Comparison of ENCODE assay signal across 9 mouse cellular contexts in the genomic region with DNA sequence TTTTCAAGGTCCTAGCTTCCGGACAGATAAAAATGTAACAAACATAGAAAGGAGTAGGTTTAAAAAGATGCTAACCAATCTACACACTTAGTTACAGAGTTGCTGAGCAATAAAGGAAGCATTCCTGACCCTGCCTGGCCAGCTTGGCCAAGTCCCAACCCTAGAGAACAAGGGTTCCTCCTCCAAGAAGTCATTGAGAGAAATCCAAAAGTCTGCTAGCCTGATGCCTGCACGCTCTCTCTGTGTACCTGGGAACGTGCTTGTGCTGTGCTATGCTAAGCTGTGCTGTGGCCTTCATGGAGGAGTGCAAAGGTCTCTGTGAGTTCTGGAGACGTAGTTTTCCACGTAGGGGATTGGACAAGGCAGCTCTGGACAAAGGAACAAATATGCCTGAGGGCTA. TPM values are rescaled to one million over a fixed set of nuclear protein-coding genes. Genes with fewer than 3 reads are reported as not detected.
DNase-seq lines count a peak whose midpoint lies in the region; ATAC-seq lines count a peak whose summit lies in the region.
"Had no signal": no experiment of that assay in that cellular context is flagged by ENCODE, and none has a peak within 500 bp of the region (broad histone marks: within the 10 kb centered on the region; RNA-seq: fewer than 3 reads in every experiment).

No protein-coding gene starts in this region.

- no peak overlapping the region for H3K4me2 ChIP-seq in hindbrain, embryonic 11.5 days (replicated peaks; ENCODE audit: low read depth, low read length)
- no peak overlapping the region for H3K4me2 ChIP-seq in hindbrain, embryonic 14.5 days (replicated peaks)
- H3K4me2 ChIP-seq in neural tube, embryonic 13.5 days = no peak overlapping the region
- H3K4me2 ChIP-seq in embryonic facial prominence, embryonic 13.5 days = no peak overlapping the region
- H3K4me2 ChIP-seq: heart, embryonic 15.5 days; limb, embryonic 13.5 days had no signal

- no peaks in the 10 kb centered on the region for H3K36me3 ChIP-seq in hindbrain, embryonic 11.5 days (ENCODE audit: control insufficient read depth, insufficient read depth, low read length)
- no peaks in the 10 kb centered on the region for H3K36me3 ChIP-seq in hindbrain, embryonic 14.5 days (replicated peaks; ENCODE audit: control insufficient read depth, insufficient read depth)
- H3K36me3 ChIP-seq in neural tube, embryonic 13.5 days = no peaks in the 10 kb centered on the region
- H3K36me3 ChIP-seq in embryonic facial prominence, embryonic 13.5 days = no peaks in the 10 kb centered on the region
- H3K36me3 ChIP-seq: heart, embryonic 15.5 days; limb, embryonic 13.5 days had no signal

- H3K9ac ChIP-seq in hindbrain, embryonic 11.5 days (ENCODE audit: low read depth, low read length) = no peak overlapping the region
- H3K9ac ChIP-seq in hindbrain, embryonic 14.5 days = no peak overlapping the region
- H3K9ac ChIP-seq in neural tube, embryonic 13.5 days = no peak overlapping the region
- no peak overlapping the region for H3K9ac ChIP-seq in embryonic facial prominence, embryonic 13.5 days
- H3K9ac ChIP-seq: heart, embryonic 15.5 days; limb, embryonic 13.5 days had no signal

- peaks cover 15% of the 10 kb centered on the region for H3K4me1 ChIP-seq in hindbrain, embryonic 11.5 days (replicated peaks; ENCODE audit: control insufficient read depth, insufficient read depth, low read length)
- H3K4me1 ChIP-seq in hindbrain, embryonic 14.5 days (replicated peaks; ENCODE audit: control insufficient read depth, insufficient read depth, low read length) = peaks cover under 1% of the 10 kb centered on the region; the same call in 1 of the 2 replicates
- peaks cover 44% of the 10 kb centered on the region for H3K4me1 ChIP-seq in neural tube, embryonic 13.5 days (replicated peaks)
- peaks cover 40% of the 10 kb centered on the region for H3K4me1 ChIP-seq in embryonic facial prominence, embryonic 13.5 days
- H3K4me1 ChIP-seq: heart, embryonic 15.5 days had no signal

- no peak for DNase-seq in hindbrain, embryonic 11.5 days (ENCODE audit: low spot score)
- DNase-seq in hindbrain, embryonic 14.5 days (ENCODE audit: low spot score) = no peak
- no peak for DNase-seq in neural tube, embryonic 10.5 days (ENCODE audit: extremely low spot score, low spot score)
- peak; percentile 76 for DNase-seq in testis, postnatal 10 days (ENCODE audit: low spot score)
- DNase-seq in cerebellum, adult 11-12 months = no peak

- H3K9me3 ChIP-seq in hindbrain, embryonic 11.5 days (ENCODE audit: control insufficient read depth, low read length) = no peaks in the 10 kb centered on the region
- H3K9me3 ChIP-seq in hindbrain, embryonic 14.5 days (ENCODE audit: control insufficient read depth, low read length) = no peaks in the 10 kb centered on the region
- no peaks in the 10 kb centered on the region for H3K9me3 ChIP-seq in neural tube, embryonic 13.5 days
- H3K9me3 ChIP-seq in embryonic facial prominence, embryonic 13.5 days = no peaks in the 10 kb centered on the region
- H3K9me3 ChIP-seq: heart, embryonic 15.5 days; limb, embryonic 13.5 days had no signal

- 67% methylated on average over 5 of the region's 5 CpGs for WGBS in hindbrain, embryonic 11.5 days
- 51% methylated on average over 5 of the region's 5 CpGs for WGBS in hindbrain, embryonic 14.5 days
- WGBS in neural tube, embryonic 13.5 days = 56% methylated on average over 5 of the region's 5 CpGs
- WGBS in embryonic facial prominence, embryonic 13.5 days = 66% methylated on average over 5 of the region's 5 CpGs

- H3K27ac ChIP-seq in hindbrain, embryonic 11.5 days (ENCODE audit: low read depth, low read length) = peak overlapping the region; percentile 65
- H3K27ac ChIP-seq in hindbrain, embryonic 14.5 days = no peak overlapping the region
- 0 out of 2 replicates have a peak overlapping the region, but pooled peaks have one; percentile 3 for H3K27ac ChIP-seq in neural tube, embryonic 13.5 days (replicated peaks)
- H3K27ac ChIP-seq in embryonic facial prominence, embryonic 13.5 days = peak overlapping the region; percentile 24
- H3K27ac ChIP-seq: heart, embryonic 15.5 days; limb, embryonic 13.5 days had no signal

- H3K4me3 ChIP-seq in hindbrain, embryonic 11.5 days (ENCODE audit: low read depth, low read length) = no peak overlapping the region
- H3K4me3 ChIP-seq in hindbrain, embryonic 14.5 days (replicated peaks; ENCODE audit: low read length) = no peak overlapping the region
- H3K4me3 ChIP-seq in neural tube, embryonic 13.5 days = no peak overlapping the region
- H3K4me3 ChIP-seq in embryonic facial prominence, embryonic 13.5 days = no peak overlapping the region
- H3K4me3 ChIP-seq: heart, embryonic 15.5 days; limb, embryonic 13.5 days had no signal

- H3K27me3 ChIP-seq in hindbrain, embryonic 11.5 days (ENCODE audit: control insufficient read depth, insufficient read depth, low read length) = no peaks in the 10 kb centered on the region; the same call in 1 of the 2 replicates
- no peaks in the 10 kb centered on the region for H3K27me3 ChIP-seq in hindbrain, embryonic 14.5 days (ENCODE audit: control insufficient read depth, insufficient read depth, low read length)
- peaks cover 38% of the 10 kb centered on the region for H3K27me3 ChIP-seq in neural tube, embryonic 13.5 days
- H3K27me3 ChIP-seq in embryonic facial prominence, embryonic 13.5 days = 0 out of 2 replicates have a peak, but pooled peaks cover 11% of the 10 kb centered on the region

- no peak for ATAC-seq in hindbrain, embryonic 11.5 days (ENCODE audit: low FRiP score)
- ATAC-seq in hindbrain, embryonic 14.5 days (ENCODE audit: low FRiP score) = no peak
- no peak for ATAC-seq in neural tube, embryonic 13.5 days (ENCODE audit: low read depth)
- ATAC-seq in embryonic facial prominence, embryonic 13.5 days (ENCODE audit: insufficient number of reproducible peaks, insufficient read depth, low FRiP score, low TSS enrichment, low read depth) = no peak

RNA-seq across cellular contexts. Expression of a gene that starts 8.4 kb away (rescaled TPM):
- polyA plus RNA-seq in hindbrain, embryonic 11.5 days (2014; fragmentation: Nextera tagmentation; extraction: Ambion mirVana) = 15.6 and 17.5 TPM in 2 replicates
- polyA plus RNA-seq in hindbrain, embryonic 14.5 days (2014; fragmentation: Nextera tagmentation; extraction: Ambion mirVana) = 28.7 and 31.4 TPM in 2 replicates
- 22.0 and 22.7 TPM in 2 replicates for polyA plus RNA-seq in neural tube, embryonic 13.5 days (2015; fragmentation: Nextera tagmentation; extraction: Ambion mirVana)
- polyA plus RNA-seq in embryonic facial prominence, embryonic 13.5 days (2015; fragmentation: Nextera tagmentation; extraction: Ambion mirVana) = 2.3 and 3.0 TPM in 2 replicates
